Mouse (Mus musculus) brown adipose tissue, adult 24 weeks (tissue): ENCODE measurements around the gene Scn2a. TPM values are rescaled to one million over a fixed set of nuclear protein-coding genes. Genes with fewer than 3 reads are reported as not detected.
"Not testable (repeated sequence)": the region's sequence is repeated elsewhere in the genome, so short reads cannot be mapped to it uniquely, and the experiment has no call there.

ENCODE experiments used
- H3K27ac ChIP-seq: fragments of 200-500 bp; replicated peaks from 2 replicates; pipeline ENCODE4 v1.5.1; 2012; ENCODE audit warnings: low read depth, mild to moderate bottlenecking, low read length
- H3K4me1 ChIP-seq: fragments of 200-500 bp; 2 replicates; pipeline ENCODE4 v1.6.1; 2012; ENCODE audit warnings: low read length, mixed read lengths; ENCODE audit not compliant: control insufficient read depth, insufficient read depth, insufficient read length
- H3K4me3 ChIP-seq: fragments of 200-500 bp; 2 replicates; pipeline ENCODE4 v1.5.1; 2012; ENCODE audit warnings: low read depth, mild to moderate bottlenecking, low read length, moderate library complexity; ENCODE audit not compliant: insufficient read depth
- polyA plus RNA-seq: library from polyadenylated mRNA; stranded (reverse); fragments of >200 nt; gene quantifications from 2 replicates; pipeline ENCODE4 v1.2.4, GENCODE M21; 2012; ENCODE audit not compliant: missing spikeins, insufficient read depth, insufficient read length

Scn2a gene
- polyA plus RNA-seq, 1 experiment = 0.63 TPM

- Histone ChIP-seq H3K27ac (no peak overlapping the region), H3K4me1 (no peaks in the 10 kb centered on the region), H3K4me3 (no peak overlapping the region)
Observed at GRCm38 (mm10) chr2:65801054-65801709, 180.6 kb downstream of the Scn2a start.

- no peak overlapping the region for H3K4me3 ChIP-seq
- H3K27ac ChIP-seq = no peak overlapping the region
- no peaks in the 10 kb centered on the region for H3K4me1 ChIP-seq
Observed at GRCm38 (mm10) chr2:65806556-65806955, 186.0 kb downstream of the Scn2a start.

GRCm38 (mm10) chr2:65811203-65811602 is 190.6 kb downstream of the Scn2a start:
- not testable (repeated sequence) for H3K4me1 ChIP-seq, H3K4me3 ChIP-seq, H3K27ac ChIP-seq

Other genes starting within 250 kb of the Scn2a start
- gene Scn3a, start 53.1 kb upstream of the Scn2a start, polyA plus RNA-seq = 1.1 TPM in 1 of 2 replicates, not detected in the other
- gene Csrnp3, start 225.0 kb downstream of the Scn2a start, polyA plus RNA-seq = not detected in 2 replicates